Mouse (Mus musculus) liver, postnatal 0 days (tissue): Measurements from ENCODE around the gene Ccdc86.

Experiments
- CTCF ChIP-seq: sonication (generic); IDR thresholded peaks from 2 replicates; pipeline ENCODE4 v1.5.1; 2016; ENCODE audit warnings: antibody characterized with exemption, low read depth
- EP300 ChIP-seq: IDR thresholded peaks from 2 replicates; pipeline ENCODE4 v1.6.1; 2016; ENCODE audit warnings: antibody characterized with exemption, low read depth, mild to moderate bottlenecking

GRCm38 (mm10) chr19:10935029-10935428, 14.0 kb downstream of the Ccdc86 start:
- TF ChIP-seq CTCF (no peak), EP300 (no peak)
